Mouse (Mus musculus) C2C12 (cell line): ENCODE measurements around the gene Col23a1. TPM values are rescaled to one million over a fixed set of nuclear protein-coding genes. Genes with fewer than 3 reads are reported as not detected.

ENCODE experiments used
- H3K27me3 ChIP-seq: one replicate; pipeline ENCODE4 v1.6.1; 2011; ENCODE audit not compliant: control insufficient read depth, insufficient read depth, insufficient read length
- H3K36me3 ChIP-seq: one replicate; pipeline ENCODE4 v1.6.1; 2011; ENCODE audit not compliant: control insufficient read depth, insufficient read depth
- H3K4me3 ChIP-seq: one replicate; pipeline ENCODE4 v1.5.1; 2011; ENCODE audit warnings: mild to moderate bottlenecking, control low read depth; ENCODE audit not compliant: poor library complexity, insufficient read depth, severe bottlenecking
- H3K79me2 ChIP-seq: one replicate; pipeline ENCODE4 v1.6.1; 2011; ENCODE audit not compliant: control insufficient read depth, insufficient read depth
- H3K79me3 ChIP-seq: one replicate; pipeline ENCODE4 v1.6.1; 2011; ENCODE audit warnings: low read depth, control low read depth
- H3ac ChIP-seq: one replicate; pipeline ENCODE3; 2011; ENCODE audit warnings: low read depth; ENCODE audit not compliant: control insufficient read depth, insufficient read length
- CEBPB ChIP-seq: IDR thresholded peaks from one replicate; pipeline ENCODE4 v1.6.1; 2011; ENCODE audit warnings: low read depth, mild to moderate bottlenecking, control low read depth, moderate library complexity
- CTCF ChIP-seq: IDR thresholded peaks from one replicate; pipeline ENCODE4 v1.5.1; 2011; ENCODE audit not compliant: control insufficient read depth, insufficient read depth, insufficient read length
- FOSL1 ChIP-seq: IDR thresholded peaks from one replicate; pipeline ENCODE4 v1.8.0; 2011; ENCODE audit warnings: mild to moderate bottlenecking, low read length; ENCODE audit not compliant: poor library complexity, insufficient read depth, severe bottlenecking
- MAX ChIP-seq: IDR thresholded peaks from one replicate; pipeline ENCODE4 v1.6.1; 2011; ENCODE audit warnings: mild to moderate bottlenecking, control low read depth
- MYOD1 ChIP-seq: IDR thresholded peaks from one replicate; pipeline ENCODE4 v1.6.1; 2011; ENCODE audit warnings: low read depth; ENCODE audit not compliant: control insufficient read depth, insufficient read length
- MYOG ChIP-seq: IDR thresholded peaks from one replicate; pipeline ENCODE4 v1.6.1; 2011; ENCODE audit not compliant: control insufficient read depth, insufficient read length; ENCODE audit errors: extremely low read depth
- USF1 ChIP-seq: IDR thresholded peaks from one replicate; pipeline ENCODE4 v1.6.1; 2011; ENCODE audit warnings: low read depth, mild to moderate bottlenecking, control low read depth, moderate library complexity
- polyA plus RNA-seq: library from polyadenylated mRNA; unstranded; fragments of >200 nt; fragmentation: generic; extraction: Trizol; gene quantifications from one replicate; pipeline ENCODE4 v1.2.1, GENCODE M21; 2012; ENCODE audit warnings: missing spikeins

Col23a1 gene
- polyA plus RNA-seq, 1 experiment = 0.43 TPM

GRCm38 (mm10) chr11:51518585-51518984, 228.9 kb downstream of the Col23a1 start:
- Histone ChIP-seq H3K79me3 (no peaks in the 10 kb centered on the region), H3K4me3 (no peak overlapping the region), H3K79me2 (no peaks in the 10 kb centered on the region), H3ac (no peak overlapping the region), H3K36me3 (no peaks in the 10 kb centered on the region), H3K27me3 (peaks cover 4% of the 10 kb centered on the region)
- no peak for TF ChIP-seq MYOG
- TF ChIP-seq CTCF = no peak

DNA sequence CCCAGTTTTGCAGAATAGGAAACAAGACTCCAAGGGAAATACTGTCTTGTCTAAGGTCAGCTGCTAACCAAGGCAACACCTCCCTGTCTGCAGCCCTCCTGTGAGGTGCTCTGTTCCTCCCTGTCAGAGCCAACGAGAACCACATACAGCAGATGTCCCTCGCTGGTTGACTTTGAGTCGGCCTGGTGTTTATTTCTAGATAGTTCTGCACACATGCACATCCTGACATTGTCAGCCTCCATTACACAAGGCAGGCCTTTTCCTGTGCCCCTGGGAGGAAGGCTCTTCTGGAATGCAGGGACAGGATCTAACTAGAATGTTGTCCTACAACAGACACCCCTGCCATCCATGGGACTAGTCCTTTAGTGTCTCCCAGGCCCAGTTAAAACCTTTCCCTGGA, 231.7 kb downstream of the Col23a1 start:
- H3K36me3 ChIP-seq = no peaks in the 10 kb centered on the region
- TF ChIP-seq MYOD1 = no peak
- no peak for TF ChIP-seq MAX
- TF ChIP-seq CTCF = no peak
- no peak for TF ChIP-seq MYOG
- TF ChIP-seq USF1 = no peak
- TF ChIP-seq FOSL1 = no peak
- no peak for TF ChIP-seq CEBPB
- no peak overlapping the region for H3K4me3 ChIP-seq
- H3K27me3 ChIP-seq = peaks cover 4% of the 10 kb centered on the region
- no peaks in the 10 kb centered on the region for H3K79me3 ChIP-seq
- no peaks in the 10 kb centered on the region for H3K79me2 ChIP-seq
- no peak overlapping the region for H3ac ChIP-seq

DNA sequence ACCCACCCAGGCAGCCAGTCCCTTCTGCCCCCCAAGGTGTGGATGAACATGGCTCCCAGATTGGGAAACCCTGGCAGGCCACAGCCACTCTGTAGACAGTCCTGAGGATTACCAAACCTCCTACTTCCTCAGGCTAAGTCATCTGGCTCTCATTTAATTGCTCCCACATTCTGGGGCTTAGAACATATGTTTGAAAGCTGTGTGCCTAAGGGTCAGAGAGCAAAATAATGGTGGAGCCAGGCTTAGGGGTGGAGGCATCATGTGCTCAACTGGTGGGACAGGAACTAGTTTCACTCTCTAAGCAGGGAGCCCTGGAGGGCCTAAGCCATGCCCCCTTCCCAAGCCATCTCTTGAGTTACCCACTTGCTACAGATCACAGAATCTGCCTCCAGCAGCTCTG, 233.5 kb downstream of the Col23a1 start:
- H3K36me3 ChIP-seq = no peaks in the 10 kb centered on the region
- no peaks in the 10 kb centered on the region for H3K79me2 ChIP-seq
- no peak for TF ChIP-seq MYOD1
- no peak for TF ChIP-seq CTCF
- TF ChIP-seq MYOG = no peak
- TF ChIP-seq CEBPB = no peak
- TF ChIP-seq MAX = no peak
- no peak for TF ChIP-seq USF1
- no peak for TF ChIP-seq FOSL1
- H3K4me3 ChIP-seq = no peak overlapping the region
- peaks cover 4% of the 10 kb centered on the region for H3K27me3 ChIP-seq
- no peaks in the 10 kb centered on the region for H3K79me3 ChIP-seq
- H3ac ChIP-seq = no peak overlapping the region

- Histone ChIP-seq H3K79me2 (no peaks in the 10 kb centered on the region), H3K79me3 (no peaks in the 10 kb centered on the region), H3K4me3 (no peak overlapping the region), H3ac (no peak overlapping the region), H3K36me3 (no peaks in the 10 kb centered on the region), H3K27me3 (peaks cover 4% of the 10 kb centered on the region)
- no peak for TF ChIP-seq MAX
- no peak for TF ChIP-seq FOSL1
- TF ChIP-seq CTCF = no peak
- TF ChIP-seq CEBPB = no peak
- no peak for TF ChIP-seq USF1
- TF ChIP-seq MYOG = no peak
- no peak for TF ChIP-seq MYOD1
These were observed 233.9 kb downstream of the Col23a1 start for GRCm38 (mm10) chr11:51523625-51524024.

- no peaks in the 10 kb centered on the region for H3K36me3 ChIP-seq
- H3K79me2 ChIP-seq = no peaks in the 10 kb centered on the region
- TF ChIP-seq MYOG (no peak), CTCF (no peak), MAX (no peak), USF1 (no peak), MYOD1 (no peak), CEBPB (no peak), FOSL1 (no peak)
- H3ac ChIP-seq = no peak overlapping the region
- peak overlapping the region; percentile 2 for H3K4me3 ChIP-seq
- H3K27me3 ChIP-seq = peaks cover 4% of the 10 kb centered on the region
- no peaks in the 10 kb centered on the region for H3K79me3 ChIP-seq
These were observed 237.0 kb downstream of the Col23a1 start for GRCm38 (mm10) chr11:51526631-51527161.

GRCm38 (mm10) chr11:51533128-51533533, 243.4 kb downstream of the Col23a1 start:
- H3K4me3 ChIP-seq = no peak overlapping the region
- no peaks in the 10 kb centered on the region for H3K79me2 ChIP-seq
- H3ac ChIP-seq = no peak overlapping the region
- TF ChIP-seq CTCF (no peak), CEBPB (no peak), FOSL1 (no peak), USF1 (no peak), MAX (no peak), MYOD1 (no peak), MYOG (no peak)
- no peaks in the 10 kb centered on the region for H3K79me3 ChIP-seq
- peaks cover 8% of the 10 kb centered on the region for H3K27me3 ChIP-seq
- H3K36me3 ChIP-seq = no peaks in the 10 kb centered on the region
